Mouse (Mus musculus) v-Abl transformed pro-B cells (cell line): ENCODE results near the gene Gm45844.
"Not testable (repeated sequence)": the region's sequence is repeated elsewhere in the genome, so short reads cannot be mapped to it uniquely, and the experiment has no call there.

Source experiments
- in situ Hi-C, 2 experiments: fragments of 400-800 bp; cut with MboI; formaldehyde crosslinking; loops; one replicate each; pipeline ENCODE4 v1.15.1; 2025; ENCODE audit not compliant: unreplicated experiment in 2 of 2

Gene Gm45844

GRCm38 (mm10) chr7:7277966-7278567 is at the start of gene Gm45844:
Gene Gm45844 (minus strand): TSS chr7:7278289.
- in situ Hi-C loops: loop anchor here in 1 of 2 experiments (25.0 kb wide), 1 partner anchor 1116 kb away; the partner anchor contains the start of genes Zfp444 and Zfp787

DNA sequence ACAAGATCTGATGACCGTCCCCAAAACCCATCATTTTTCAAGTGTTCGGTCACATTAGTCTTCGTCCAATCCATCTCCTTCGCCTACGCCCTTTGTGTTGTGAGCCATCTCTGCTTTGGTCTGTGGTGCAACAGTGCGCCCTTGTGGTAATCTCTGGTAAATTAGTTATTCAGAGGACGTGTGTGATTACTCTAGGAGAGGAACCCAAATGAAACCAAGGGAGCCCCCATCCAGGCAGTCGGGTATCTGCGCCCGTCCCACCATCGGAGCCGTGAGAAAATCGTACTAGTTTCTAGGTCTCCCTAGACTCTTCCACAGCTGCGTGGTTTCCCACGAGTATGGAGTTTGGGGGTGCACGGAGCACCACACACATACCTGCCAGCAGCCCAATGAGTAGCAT is 17.5 kb upstream of the Gm45844 start:
- in situ Hi-C loops: loop anchor here (5.0 to 25.0 kb wide), 9 partner anchors 98 to 1141 kb away; partner anchors contain the start of genes Zfp787 (in 2 of the 2), Zfp954 (in 2 of the 2), Zfp444 (in 1 of the 2) and Zfp667 (in 1 of the 2)

DNA sequence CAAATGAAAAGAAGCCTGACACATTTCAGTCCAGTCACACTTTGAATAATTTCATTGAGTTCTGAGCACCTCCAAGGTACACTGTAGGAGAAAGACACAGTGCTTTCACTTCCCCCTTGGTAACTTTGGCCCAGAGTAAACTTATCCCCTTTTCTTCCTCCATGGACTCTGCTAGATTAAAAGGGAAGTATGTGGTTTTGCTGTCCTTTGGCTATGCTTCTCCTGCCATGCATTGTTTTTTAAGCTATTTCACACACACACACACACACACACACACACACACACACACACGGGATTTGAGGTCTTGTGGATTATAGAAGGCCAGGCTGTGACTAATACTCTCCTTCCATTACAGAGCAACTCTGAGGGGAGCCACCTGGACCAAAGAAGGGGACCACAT is 3.3 kb upstream of the Gm45844 start:
- in situ Hi-C loops: loop anchor here in 1 of 2 experiments (25.0 kb wide), 1 partner anchor 1119 kb away; the partner anchor contains the start of genes Zfp444 and Zfp787

GRCm38 (mm10) chr7:7277556-7277955 is 533 bp downstream of the Gm45844 start:
- in situ Hi-C loops: loop anchor here in 1 of 2 experiments (25.0 kb wide), 1 partner anchor 1115 kb away; the partner anchor contains the start of genes Zfp444 and Zfp787

DNA sequence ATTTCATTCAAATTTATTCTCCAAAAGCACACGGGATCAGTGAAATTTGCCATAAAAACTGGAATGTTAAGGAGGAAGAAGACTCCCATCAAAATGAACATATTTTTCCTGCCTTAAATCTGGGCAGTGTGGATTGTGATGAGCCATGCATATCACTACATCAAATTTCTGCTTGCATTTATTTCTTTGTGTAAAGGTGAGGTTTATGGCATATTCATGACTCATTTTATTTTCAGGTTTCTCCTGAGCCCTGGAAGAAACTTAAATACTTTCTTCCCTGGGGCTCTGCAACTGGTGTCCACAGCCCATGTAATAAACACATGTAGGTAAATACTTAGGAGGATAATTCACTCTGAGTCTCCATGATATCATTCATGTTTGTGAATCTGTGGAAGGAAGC is 30.9 kb downstream of the Gm45844 start, which contains the start of gene Vmn2r29:
TSS of gene Vmn2r29 (minus strand) at position 101 of the 400 bp plus-strand sequence.
- in situ Hi-C loops: not testable (repeated sequence)

GRCm38 (mm10) chr7:7209313-7210151 is 68.6 kb downstream of the Gm45844 start, which contains the start of gene Zfp772:
Gene Zfp772 (minus strand): TSS chr7:7209998.
- in situ Hi-C loops: not testable (repeated sequence)

GRCm38 (mm10) chr7:7188191-7188942 is 89.7 kb downstream of the Gm45844 start:
- in situ Hi-C loops: loop anchor here (5.0 to 25.0 kb wide), 3 partner anchors 51 to 251 kb away; partner anchors contain the start of gene Zfp773 (in 1 of the 2)

DNA sequence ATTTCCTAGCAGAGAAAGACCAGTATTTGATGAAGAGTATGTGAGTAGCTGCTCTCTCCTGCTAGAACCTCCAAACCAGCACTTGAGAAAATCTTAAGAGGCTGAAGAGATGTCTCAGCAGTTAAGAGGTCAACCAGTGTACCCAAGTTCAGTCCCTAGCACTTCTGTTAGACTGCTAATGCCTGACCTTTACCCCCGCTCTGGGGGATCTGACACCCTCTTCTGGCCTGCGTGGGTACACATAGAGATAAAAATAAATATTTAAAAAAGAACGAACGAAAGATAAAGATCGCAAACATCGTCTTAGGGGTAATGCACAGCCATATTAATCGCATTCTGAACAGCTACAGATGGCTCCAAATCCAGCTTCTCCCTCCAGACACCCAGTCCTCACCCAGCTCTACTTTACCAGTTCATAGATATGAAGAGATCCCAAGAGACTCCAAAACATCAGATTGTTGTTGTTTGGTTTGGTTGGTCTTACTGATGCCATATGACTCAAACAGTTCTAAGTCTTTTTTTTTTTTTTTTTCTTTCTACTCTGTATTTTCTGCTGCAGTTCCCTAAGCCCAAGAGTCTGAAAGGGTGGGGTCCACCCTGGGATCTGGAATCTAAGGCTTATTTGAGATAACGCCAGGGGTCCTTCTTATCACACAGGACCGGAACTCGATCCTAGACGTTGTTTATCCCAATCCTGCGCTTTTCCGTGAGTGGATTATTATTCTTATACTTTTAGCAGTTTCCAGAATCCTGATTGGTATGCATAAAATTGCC is 90.5 kb downstream of the Gm45844 start:
- in situ Hi-C loops: loop anchor here (5.0 to 25.0 kb wide), 3 partner anchors 50 to 250 kb away; partner anchors contain the start of gene Zfp773 (in 1 of the 2)

GRCm38 (mm10) chr7:7185897-7186296 is 92.2 kb downstream of the Gm45844 start:
- in situ Hi-C loops: loop anchor here (5.0 to 25.0 kb wide), 3 partner anchors 49 to 249 kb away; partner anchors contain the start of gene Zfp773 (in 1 of the 2)

DNA sequence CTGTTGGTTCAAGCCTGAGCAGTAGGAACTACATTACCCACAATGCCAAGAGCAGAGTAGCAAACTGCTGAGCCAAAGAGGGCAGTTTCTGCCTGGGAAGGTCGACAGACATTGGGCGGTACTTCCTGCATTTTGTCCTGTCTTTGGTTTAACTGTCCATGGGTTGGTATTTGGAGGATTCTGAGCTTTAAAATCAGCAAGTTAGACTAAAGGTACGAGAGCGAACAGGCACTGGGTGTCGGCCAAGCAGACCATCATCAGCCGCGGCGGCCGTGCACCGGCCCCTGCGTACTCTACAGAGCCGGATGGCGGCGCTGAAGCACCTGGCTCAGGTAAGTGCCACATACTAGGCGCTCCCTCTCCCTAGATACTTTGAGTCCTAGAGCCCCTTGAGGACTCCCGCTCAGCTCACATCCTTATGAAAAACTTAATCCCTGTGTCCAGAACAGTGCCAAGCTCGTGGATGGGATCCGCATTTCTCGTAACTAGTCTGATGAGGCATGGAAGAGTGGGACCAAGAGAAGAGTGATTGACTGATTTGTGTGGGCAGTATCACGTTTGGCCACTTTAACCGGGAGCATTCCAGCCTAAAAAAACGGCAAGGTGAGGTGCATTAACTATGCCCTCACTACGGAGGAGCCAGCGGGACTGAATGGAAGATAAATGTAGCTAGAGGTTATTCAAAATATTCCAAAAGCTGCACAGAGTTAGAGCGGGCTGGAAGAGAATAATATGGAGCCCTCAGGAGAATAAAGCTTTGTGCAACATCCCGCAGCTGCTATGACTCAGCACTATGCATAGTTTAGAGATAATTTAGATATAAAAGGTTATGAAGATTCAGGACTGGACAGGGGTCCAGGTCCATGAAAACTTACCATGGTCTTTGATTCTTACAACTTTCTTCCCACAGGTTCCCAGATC is 106.6 kb downstream of the Gm45844 start, which contains the start of gene Zfp418:
TSS of gene Zfp418 (plus strand) at position 104 of the 921 bp plus-strand sequence.
- in situ Hi-C loops: loop anchor here (5.0 to 10.0 kb wide), 2 partner anchors 34 to 47 kb away; partner anchors contain the start of genes Zfp773 (in 1 of the 2) and Zfp954 (in 1 of the 2)
